Mouse (Mus musculus) urinary bladder, postnatal 4 days (tissue): ENCODE measurements around the gene Rpl31.
A peak's percentile ranks its signal among the peaks of the same experiment; 100 is the strongest.

Experiments used
- DNase-seq, 2 experiments: peaks; one replicate each; pipeline ENCODE4 v3.0.0; 2021 to 2022; ENCODE audit warnings: low spot score in 2 of 2

Gene Rpl31

DNA sequence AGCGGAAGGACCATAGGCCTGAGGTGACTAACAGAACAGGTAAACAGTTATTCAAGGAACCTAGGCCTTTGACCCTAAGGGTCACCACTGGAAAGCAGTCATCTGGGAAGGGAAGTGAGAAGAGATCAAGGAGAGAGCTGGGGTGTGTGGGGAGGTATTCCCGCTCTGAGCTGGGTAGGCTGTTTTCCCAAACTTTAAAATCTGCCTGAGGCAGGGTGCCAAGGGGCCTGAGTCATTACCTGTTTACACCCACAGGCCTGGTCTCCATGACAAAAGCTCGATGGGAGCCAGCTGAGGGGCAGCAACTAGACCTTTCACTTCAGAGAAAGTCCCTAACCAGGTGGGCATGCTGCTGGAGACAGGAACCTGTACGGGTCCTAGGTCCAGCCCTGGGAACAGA, 31.6 kb downstream of the Rpl31 start:
- no peak for DNase-seq

DNA sequence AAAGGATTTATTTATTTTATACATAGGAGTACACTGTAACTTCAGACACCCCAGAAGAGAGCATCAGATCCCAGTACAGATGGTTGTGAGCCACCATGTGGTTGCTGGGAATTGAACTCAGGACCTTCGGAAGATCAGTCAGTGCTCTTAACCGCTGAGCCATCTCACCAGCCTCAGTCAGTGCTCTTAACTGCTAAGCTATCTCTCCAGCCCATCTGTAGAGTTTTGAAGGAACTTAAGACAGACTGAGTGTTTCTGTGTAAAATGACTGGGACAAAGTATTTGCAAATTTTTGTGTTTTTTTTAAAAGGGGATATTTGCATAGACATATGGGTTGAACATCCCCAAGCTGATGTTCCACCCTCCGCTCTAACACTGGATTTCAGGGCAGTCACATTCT, 32.5 kb downstream of the Rpl31 start:
- DNase-seq, result no peak

DNA sequence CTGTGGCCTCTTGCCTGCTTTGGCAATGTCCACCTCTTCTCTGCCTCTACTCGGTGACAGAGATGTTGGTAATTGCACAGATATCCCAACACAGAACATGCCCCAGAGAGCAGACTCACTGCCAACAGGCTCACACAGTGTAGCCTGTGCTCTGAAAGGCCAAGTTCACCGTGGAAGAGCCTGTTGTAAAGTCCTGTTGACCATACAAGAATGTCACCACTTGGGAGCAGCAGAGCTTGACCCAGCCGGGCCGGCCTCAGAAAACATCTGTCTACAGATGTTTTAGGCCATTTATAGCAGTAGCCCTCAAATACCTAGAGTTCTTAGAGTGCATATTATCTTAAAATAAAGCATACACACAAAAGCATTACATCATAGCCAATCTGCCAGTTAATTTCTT, 39.5 kb downstream of the Rpl31 start:
- DNase-seq, result no peak

DNA sequence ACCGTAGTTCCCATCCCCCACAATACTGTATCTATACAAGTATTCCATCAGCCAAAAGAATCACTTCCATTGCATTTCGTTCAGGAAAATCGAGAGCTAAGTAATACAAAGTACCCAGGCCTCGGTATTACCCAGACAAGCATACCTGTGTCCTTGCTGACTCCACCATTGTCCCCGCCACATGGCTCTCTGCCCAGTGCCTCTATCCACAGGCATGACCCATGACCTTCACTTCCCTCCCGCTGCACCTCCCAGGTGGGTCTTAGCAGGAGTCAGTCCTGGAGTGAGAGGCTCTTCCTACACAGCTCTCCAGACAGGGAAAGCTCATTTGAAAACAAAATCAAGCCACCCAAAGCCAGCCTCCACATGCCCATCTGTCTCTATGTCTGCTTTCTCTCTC, 40.5 kb downstream of the Rpl31 start:
- DNase-seq, result no peak

DNA sequence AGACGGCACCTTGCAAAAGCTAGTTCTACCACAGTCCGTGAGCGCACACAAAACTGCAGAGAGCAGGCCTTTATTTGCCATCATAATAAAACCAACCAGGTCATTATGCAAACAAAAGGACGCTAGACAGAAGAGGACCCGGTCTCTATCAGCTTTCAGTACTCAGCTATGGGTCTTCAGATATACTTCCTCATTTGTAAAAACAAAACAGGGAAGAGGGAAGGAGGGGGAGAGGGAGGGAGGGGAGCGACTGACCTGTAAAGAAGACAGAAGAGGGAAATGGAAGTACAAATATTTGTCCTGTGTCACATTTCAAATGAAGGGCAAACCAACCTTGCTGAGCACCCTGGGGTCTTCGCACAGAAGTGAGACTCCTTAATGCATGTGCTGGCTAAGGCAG, 41.0 kb downstream of the Rpl31 start:
- no peak for DNase-seq

DNA sequence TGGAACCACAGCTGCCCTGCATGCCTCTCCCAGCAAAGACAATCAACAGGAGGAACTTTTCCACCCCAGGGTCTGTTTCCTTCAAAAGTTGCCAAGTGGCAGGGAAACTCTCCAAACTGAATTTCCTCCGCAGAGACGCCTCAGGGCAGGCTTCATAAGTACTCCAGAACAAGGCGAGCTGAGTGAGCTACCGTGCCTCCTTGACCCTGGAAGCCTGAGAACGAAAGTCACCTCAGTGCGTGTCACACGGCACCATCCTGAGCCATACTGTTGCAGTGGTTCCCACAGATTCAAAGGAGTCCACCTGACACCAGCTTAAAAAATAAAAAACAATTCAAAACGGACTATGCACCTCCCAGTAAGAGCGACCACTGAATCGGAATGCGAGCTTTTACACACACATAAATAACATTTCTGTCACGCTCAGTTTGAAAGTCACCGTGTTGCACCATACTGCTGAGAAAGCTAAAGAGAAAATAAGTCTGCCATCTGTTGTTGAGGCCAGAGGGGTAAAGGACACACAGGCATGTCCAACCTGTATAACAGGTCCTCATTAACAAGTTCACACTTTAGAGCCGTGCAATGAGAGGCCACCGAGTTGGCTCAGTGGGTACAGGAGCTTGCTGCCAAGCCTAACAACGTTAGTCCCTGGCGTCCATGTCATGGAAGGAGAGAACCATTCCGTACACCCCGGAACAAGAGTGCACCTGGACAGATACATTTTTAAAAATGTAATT, 42.6 kb downstream of the Rpl31 start:
- no peak for DNase-seq

DNA sequence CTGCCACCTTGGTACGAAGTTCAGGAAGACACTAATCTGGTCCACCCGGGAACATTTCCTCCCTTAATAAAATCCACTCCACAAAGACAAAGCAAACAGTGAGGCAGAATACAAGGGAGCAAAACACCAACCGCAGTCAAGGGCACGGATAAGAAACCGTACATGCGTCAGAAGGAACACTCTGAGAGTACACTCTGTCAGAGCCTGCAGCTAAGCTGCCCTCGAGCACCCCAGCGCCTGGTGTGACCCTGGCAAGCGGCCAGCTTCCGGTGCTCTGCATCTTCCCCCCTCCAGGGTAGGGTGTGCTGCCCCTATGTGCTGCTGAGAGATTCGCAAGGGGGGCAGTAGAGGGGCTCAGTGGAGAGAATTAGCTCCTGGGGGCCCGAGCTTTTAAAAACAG, 50.2 kb downstream of the Rpl31 start:
- peak in 1 of 2 experiments; percentile 54 for DNase-seq

DNA sequence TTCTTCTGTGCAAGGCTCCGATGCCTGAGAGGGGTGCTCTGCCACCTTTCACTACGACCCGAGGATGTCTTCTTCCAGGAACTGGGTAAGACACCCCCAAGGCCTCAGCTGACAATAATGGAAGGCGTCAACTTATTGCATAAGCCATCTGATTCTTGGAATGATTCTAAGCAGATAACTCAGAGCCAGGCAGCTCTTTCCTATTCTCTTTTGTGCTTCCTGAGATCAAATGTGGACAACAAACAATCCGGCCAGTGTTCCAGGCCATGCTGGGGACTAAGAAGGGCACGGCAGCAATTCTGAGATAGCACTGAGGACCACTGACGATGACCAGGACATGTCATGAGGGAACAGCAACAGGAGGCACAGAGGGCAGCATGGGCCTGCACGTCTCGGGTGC, 51.2 kb downstream of the Rpl31 start:
- no peak for DNase-seq

DNA sequence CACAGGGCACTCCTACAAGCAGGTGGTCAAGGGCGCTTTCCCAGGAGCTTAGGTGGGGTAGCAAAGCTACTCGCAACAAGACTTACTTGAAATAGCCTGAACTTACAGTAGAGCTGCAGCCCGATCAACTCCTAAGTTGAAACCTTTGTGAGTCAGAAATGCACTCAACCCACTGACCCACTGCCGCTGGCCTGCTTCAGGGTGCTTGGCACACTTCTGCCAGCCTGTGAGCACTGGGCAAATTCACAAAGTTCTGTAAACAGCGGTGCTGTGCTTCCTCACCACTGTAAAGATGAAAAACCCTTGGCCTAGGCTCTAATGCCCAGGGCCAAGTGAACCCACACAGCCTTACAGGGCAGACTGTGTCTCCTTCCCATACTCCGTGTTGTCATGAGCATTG, 53.3 kb downstream of the Rpl31 start:
- no peak for DNase-seq
